Mouse (Mus musculus) liver, embryonic 13.5 days (tissue): ENCODE data around the gene Ccnyl1. TPM values are rescaled to one million over a fixed set of nuclear protein-coding genes. Genes with fewer than 3 reads are reported as not detected.

ENCODE experiments used
- polyA plus RNA-seq: library from polyadenylated mRNA; unstranded; fragments of >200 nt; fragmentation: Nextera tagmentation; extraction: Ambion mirVana; gene quantifications from 2 replicates; pipeline ENCODE4 v1.2.1, GENCODE M21; 2015

Gene Ccnyl1
- polyA plus RNA-seq, 1 experiment from 2014 or later = 1.1 TPM

Other genes with a start within 250 kb of the Ccnyl1 start
- gene Creb1, start 157.8 kb upstream of the Ccnyl1 start, polyA plus RNA-seq = 11.4 and 15.2 TPM in 2 replicates
- 7.8 and 8.2 TPM in 2 replicates for gene Mettl21a, start 73.2 kb upstream of the Ccnyl1 start, polyA plus RNA-seq
- gene Fzd5, start 47.3 kb downstream of the Ccnyl1 start, polyA plus RNA-seq = 2.2 and 2.3 TPM in 2 replicates